Mouse (Mus musculus): Measurements from ENCODE around the gene Cep112.

Gene Cep112

DNA sequence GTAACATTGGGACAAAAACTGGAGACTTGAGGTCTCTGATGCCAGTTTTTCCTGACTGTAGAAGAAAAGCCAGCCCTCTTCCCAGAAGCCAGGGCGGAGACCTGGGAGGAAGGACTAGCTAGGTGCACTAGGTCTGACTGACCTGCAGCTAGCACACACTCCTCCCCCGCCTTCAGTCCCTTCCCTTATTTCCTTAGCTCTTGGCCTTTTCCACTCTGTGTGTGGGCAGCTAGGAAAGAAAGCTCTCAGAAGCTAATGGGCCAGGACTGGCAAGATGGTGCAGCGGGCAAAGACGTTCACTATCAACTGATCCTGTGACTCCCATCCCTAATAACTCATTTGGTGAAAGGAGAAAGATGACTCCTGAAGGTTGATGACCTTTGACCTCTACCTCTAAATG is 477.3 kb downstream of the Cep112 start:
- no peak for DNase-seq (ENCODE audit: low spot score in 2 of 2)

DNA sequence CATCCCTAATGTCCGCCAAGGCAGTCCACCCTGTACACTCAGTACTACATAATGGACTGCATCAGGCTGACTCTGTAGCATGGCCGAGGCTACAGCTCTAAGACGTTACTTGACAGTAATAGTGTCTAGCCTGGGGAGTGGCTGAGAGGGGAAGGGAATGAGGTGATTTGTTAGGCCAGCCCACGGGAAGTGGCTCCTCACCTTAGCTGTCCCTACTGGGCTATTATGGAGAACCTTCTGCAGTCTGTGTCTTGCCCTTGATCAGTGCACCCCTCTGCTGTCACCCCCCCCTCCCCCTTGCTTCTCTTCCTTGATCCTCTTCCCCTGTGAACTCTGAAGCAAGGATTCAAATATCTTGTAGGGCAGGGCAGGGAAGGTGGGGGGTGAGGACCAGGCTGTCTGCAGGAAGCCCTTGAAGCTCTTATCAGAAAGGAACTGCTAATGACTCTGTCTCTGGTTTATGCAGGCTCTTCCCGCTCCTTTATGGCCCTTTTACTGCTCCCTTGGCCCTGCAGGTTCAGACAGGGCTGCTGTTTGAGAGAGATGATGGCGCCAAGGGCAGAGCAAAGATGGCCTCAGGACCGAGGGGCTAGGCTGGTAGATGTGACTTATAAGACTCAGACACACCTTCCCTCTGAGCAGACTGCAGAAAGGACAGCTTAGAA is 481.7 kb downstream of the Cep112 start:
- DNase-seq (ENCODE audit: low spot score in 2 of 2): no peak

DNA sequence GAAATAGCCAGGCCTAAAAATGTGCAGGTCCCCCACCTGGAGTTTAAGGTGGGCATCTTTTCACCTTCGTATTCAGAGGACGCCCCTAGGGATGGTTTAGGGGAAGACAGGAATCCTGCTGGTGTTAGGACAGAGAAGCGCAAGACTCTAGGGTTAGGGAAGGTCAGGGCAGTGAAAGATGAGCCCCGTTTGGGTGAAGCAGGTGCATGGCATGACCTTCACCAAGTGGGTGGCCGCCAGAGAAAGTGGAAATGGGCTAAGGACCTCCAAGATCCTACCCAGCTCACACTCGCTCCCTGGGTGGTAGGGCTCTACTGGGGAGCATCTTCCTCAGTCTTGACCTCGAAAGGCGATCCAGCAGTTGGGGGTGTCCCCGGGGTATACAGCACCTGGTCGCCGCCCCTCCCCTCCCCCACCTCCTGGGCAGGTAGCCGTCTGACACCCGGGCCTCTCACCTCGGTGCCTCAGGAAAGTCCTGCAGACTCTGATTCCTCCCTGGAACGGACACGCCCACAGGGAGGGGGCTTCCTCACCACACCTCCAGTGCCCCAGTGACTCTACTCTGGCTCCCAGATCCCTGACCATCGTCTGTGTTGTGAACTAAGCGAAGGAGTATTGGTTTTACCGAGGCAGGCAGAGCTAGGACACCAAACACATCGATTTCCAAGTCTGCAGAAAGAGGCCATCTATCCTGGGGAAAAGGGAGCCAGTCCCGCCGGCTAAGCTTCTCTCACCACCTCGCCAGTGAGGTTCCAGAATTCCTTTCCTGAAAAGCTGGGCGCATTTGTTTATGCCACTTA is 484.6 kb downstream of the Cep112 start:
- DNase-seq (ENCODE audit: low spot score in 2 of 2): no peak

All from urinary bladder, postnatal 4 days (tissue).